Mouse (Mus musculus) heart, postnatal 25 days (tissue): ENCODE results near the gene Heph. TPM values are rescaled to one million over a fixed set of nuclear protein-coding genes. Genes with fewer than 3 reads are reported as not detected.
A peak's percentile ranks its signal among the peaks of the same experiment; 100 is the strongest.
"Not testable (repeated sequence)": the region's sequence is repeated elsewhere in the genome, so short reads cannot be mapped to it uniquely, and the experiment has no call there.

Experiments
- DNase-seq: peaks from one replicate; pipeline ENCODE4 v3.0.0; 2022; ENCODE audit warnings: low spot score
- intact Hi-C: fragments of 180-260 bp; cut with DNase I; formaldehyde crosslinking; loops from one replicate; pipeline ENCODE4 v1.15.1; 2025
- total RNA-seq, 2 experiments: library from RNA; stranded (reverse); gene quantifications; 2 replicates each; pipeline ENCODE4 v1.2.3; 2021

The Heph gene
- total RNA-seq: 1 to 10 TPM; 3.0 to 3.5 TPM

- intact Hi-C loops: no loop called here
- no peak for DNase-seq
These were observed at the start of gene Heph for GRCm38 (mm10) chrX:96455149-96455548. Gene Heph (plus strand): TSS chrX:96455359.

- DNase-seq, intact Hi-C loops: not testable (repeated sequence)
These were observed 39.8 kb upstream of the Heph start for GRCm38 (mm10) chrX:96415351-96415750.

- DNase-seq: no peak
- intact Hi-C loops: no loop called here
These were observed 38.2 kb upstream of the Heph start for GRCm38 (mm10) chrX:96416970-96417369.

GRCm38 (mm10) chrX:96417733-96418132 lies 37.4 kb upstream of the Heph start:
- intact Hi-C loops: no loop called here
- no peak for DNase-seq

- DNase-seq: no peak
- intact Hi-C loops: no loop called here
These were observed 35.8 kb upstream of the Heph start for GRCm38 (mm10) chrX:96419383-96419782.

- intact Hi-C loops: no loop called here
- DNase-seq: peak; percentile 1
These were observed 1.2 kb downstream of the Heph start, which contains the start of gene Hsf3 for GRCm38 (mm10) chrX:96456201-96456963. Gene Hsf3 (minus strand): TSS chrX:96456294.

- no peak for DNase-seq
- intact Hi-C loops: no loop called here
These were observed 46.4 kb downstream of the Heph start for GRCm38 (mm10) chrX:96501580-96501979.

Other genes starting within 250 kb of the Heph start
- gene Vsig4, start 161.9 kb upstream of the Heph start, total RNA-seq: 1 to 10 TPM in 1 of 2 experiments, under 1 TPM in 1; 0.75 to 1.1 TPM
- gene Hsf3, start 935 bp downstream of the Heph start, total RNA-seq: not detected